Mouse (Mus musculus): ENCODE measurements around the gene Hnrnpa1. TPM values are rescaled to one million over a fixed set of nuclear protein-coding genes. Genes with fewer than 3 reads are reported as not detected.

Gene Hnrnpa1
- polyA plus RNA-seq (2012; rRNA removed; ENCODE audit: low replicate concordance), result 9.0 and 9.4 TPM in 2 replicates

DNA sequence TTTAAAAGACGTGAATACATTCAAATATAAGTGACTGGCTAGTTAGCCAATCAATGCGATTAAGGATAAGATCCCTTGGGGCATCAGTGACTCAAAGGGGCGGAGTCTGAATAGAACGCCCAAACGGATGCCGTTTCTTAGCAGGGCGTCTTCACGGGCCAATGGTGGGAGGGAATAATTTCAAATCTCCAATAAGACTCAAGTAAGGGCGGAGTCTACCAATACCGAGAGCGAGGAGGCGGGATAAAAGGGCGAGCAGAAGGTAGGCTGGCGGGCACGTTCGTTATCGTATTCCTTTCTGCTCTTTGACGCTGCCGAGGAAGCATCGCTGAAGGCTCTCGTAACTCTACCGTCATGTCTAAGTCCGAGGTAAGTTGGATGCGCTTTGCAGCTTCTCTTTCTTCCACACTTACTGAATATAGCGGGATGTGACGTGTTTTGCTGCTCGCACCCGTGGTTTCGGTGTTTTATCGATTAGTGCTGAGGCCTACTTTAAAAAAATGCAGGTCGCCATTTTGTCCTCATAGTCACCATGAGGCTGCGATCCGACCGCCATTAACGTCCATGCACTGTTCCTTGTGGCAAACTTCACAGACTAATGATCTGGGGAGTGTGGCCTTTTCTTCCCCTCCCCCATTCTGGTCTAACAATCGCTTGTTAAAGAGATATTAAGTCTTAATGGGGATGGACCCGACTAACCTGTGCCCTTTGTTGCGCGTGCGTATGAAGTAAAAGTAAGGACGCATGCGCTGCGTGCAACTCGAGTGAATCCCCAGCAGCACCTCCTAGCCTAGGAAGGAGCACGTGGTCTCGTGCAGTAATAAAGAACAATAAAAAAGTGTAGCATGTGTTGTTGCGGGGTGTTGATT, at the start of gene Hnrnpa1:
Gene Hnrnpa1 (plus strand): TSS at position 273 of the 869 bp plus-strand sequence.

DNA sequence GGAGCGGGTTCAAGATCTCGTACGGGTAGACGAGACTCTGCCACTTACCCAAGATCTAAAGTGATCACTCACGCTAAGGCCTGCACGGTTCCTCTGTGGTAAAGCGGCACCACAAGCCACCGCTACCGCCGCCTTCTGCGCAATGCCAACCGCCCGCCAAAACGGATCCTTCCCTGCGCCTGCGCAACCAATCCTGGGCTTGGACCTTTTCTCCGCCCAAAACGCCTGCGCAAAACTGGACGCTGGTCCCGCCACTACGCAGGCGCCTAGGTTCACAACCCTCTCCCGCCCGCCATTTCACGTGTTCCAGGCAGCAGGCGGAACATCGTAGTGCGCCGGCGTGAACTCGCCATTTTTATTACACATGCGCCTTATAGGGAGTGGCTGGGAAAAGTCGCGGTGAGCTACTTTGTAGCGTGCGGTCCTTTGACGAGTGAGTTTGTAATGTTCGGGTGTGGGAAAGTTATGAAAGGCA, 510 bp upstream of the Hnrnpa1 start, which contains the start of gene Cbx5:
Gene Cbx5 (minus strand): TSS at position 132 of the 475 bp plus-strand sequence.

DNA sequence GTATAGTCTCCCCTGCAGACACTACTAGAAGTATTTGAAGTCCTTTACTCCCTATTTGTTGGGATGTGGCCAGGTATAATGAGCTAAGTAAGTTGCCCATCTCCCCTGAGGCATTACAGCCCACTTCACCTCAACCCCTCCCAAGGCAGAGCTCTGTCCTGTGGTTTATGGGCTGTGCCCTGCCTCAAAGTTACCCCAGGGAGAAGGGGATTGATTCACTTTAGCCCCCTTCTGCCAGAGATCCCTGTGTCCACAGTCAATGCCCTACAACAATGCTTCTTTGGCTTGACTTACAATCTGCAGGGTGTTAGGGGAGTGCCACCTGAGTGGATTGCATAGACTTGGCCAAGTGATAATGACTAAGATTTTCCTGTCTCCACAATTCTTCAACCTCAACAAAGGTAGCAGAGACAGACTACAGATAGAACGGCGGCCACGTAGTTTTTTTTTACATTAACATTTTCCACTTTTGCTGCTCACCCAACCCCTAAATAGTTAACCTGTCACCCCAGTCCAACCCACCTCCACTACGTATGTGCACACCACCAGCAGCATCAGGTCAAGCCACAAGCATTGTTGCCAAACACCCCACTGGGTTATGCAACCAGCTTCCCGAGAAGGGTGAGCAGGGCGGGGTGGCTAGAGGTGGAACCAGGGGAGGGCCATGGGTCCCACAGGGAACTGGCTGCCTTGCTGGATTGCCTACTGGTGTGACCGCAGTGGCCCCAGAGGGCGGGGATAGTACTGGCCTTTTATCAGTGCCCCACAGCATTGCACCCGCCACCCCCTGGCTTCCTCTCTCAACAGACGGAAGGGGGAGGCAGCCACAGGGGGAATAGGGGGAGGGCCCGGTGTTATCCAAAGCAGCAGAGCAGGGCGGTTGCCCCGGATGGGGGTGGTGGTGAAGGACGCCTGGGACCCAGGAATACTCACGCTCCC, 17.8 kb downstream of the Hnrnpa1 start, which contains the start of gene Nfe2:
Gene Nfe2 (minus strand): TSS at position 614 of the 939 bp plus-strand sequence.

GRCm38 (mm10) chr15:103272419-103273279, 32.4 kb downstream of the Hnrnpa1 start, which contains the start of gene Copz1:
Gene Copz1 (plus strand): TSS chr15:103272714.

Other genes starting within 250 kb of the Hnrnpa1 start
- gene Hoxc8, start 249.8 kb upstream of the Hnrnpa1 start, polyA plus RNA-seq (2012; rRNA removed; ENCODE audit: low replicate concordance), result 0.13 TPM in 1 of 2 replicates, not detected in the other
- 0.13 and 3.5 TPM in 2 replicates for gene Hoxc6, start 242.2 kb upstream of the Hnrnpa1 start, polyA plus RNA-seq (2012; rRNA removed; ENCODE audit: low replicate concordance)
- gene Hoxc4, start 221.5 kb upstream of the Hnrnpa1 start, polyA plus RNA-seq (2012; rRNA removed; ENCODE audit: low replicate concordance), result 1.1 and 1.5 TPM in 2 replicates
- gene Smug1, start 73.3 kb upstream of the Hnrnpa1 start, polyA plus RNA-seq (2012; rRNA removed; ENCODE audit: low replicate concordance), result 6.7 and 12.1 TPM in 2 replicates
- gene Cbx5, start 616 bp upstream of the Hnrnpa1 start, polyA plus RNA-seq (2012; rRNA removed; ENCODE audit: low replicate concordance), result 1.2 and 2.5 TPM in 2 replicates
- gene Nfe2, start 18.0 kb downstream of the Hnrnpa1 start, polyA plus RNA-seq (2012; rRNA removed; ENCODE audit: low replicate concordance), result 0.39 and 1.4 TPM in 2 replicates
- 78.5 and 114 TPM in 2 replicates for gene Copz1, start 32.3 kb downstream of the Hnrnpa1 start, polyA plus RNA-seq (2012; rRNA removed; ENCODE audit: low replicate concordance)
- gene Gpr84, start 70.2 kb downstream of the Hnrnpa1 start, polyA plus RNA-seq (2012; rRNA removed; ENCODE audit: low replicate concordance), result 0.26 TPM in 1 of 2 replicates, not detected in the other
- 7.2 and 8.2 TPM in 2 replicates for gene Zfp385a, start 99.7 kb downstream of the Hnrnpa1 start, polyA plus RNA-seq (2012; rRNA removed; ENCODE audit: low replicate concordance)
- 8.3 and 11.9 TPM in 2 replicates for gene Itga5, start 126.3 kb downstream of the Hnrnpa1 start, polyA plus RNA-seq (2012; rRNA removed; ENCODE audit: low replicate concordance)
- not detected in 2 replicates for gene Gtsf1, start 190.0 kb downstream of the Hnrnpa1 start, polyA plus RNA-seq (2012; rRNA removed; ENCODE audit: low replicate concordance)
- gene Gtsf2, start 208.0 kb downstream of the Hnrnpa1 start, polyA plus RNA-seq (2012; rRNA removed; ENCODE audit: low replicate concordance), result not detected in 2 replicates
- 3.0 and 4.2 TPM in 2 replicates for gene Nckap1l, start 213.4 kb downstream of the Hnrnpa1 start, polyA plus RNA-seq (2012; rRNA removed; ENCODE audit: low replicate concordance)

All from duodenum, adult 2 months (tissue).